Mouse (Mus musculus): ENCODE results near the gene Prcc. TPM values are rescaled to one million over a fixed set of nuclear protein-coding genes. Genes with fewer than 3 reads are reported as not detected.

Gene Prcc
- polyA plus RNA-seq, 1 experiment from 2014 or later: 17.5 TPM

DNA sequence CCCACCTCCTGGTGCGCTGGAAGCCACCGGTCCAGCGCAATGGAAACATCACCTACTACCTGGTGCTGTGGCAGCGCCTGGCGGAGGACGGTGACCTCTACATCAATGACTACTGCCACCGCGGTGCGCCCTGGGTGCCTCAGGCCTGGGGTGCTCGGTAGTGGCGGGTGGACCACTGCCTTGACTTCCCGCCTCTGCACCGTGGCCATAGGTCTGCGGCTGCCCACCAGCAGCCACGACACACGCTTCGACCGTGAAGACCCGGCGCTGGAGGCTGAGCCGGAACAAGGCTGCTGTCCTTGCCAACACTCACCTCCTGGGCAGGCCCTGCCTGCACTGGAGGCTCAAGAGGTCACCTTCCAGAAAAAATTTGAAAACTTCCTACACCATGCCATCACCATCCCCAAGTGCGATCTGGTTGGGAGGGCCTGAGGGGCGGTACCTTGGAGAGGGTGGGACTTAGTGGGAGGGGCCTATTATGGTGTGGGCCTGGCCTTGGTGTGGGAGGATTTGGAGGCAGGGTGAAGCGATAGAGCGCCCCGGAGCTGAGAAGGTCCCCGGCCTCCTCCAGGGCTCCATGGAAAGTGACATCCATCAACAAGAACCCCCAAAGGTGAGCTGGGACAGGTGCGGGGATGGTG lies 76.0 kb downstream of the Prcc start:
- Histone ChIP-seq H3K27me3 (replicated peaks) (peaks cover 69% of the 10 kb centered on the region), H3K4me2 (peak overlapping the region; percentile 48), H3K9me3 (replicated peaks) (no peaks in the 10 kb centered on the region), H3K27ac (replicated peaks) (no peak overlapping the region), H3K4me3 (replicated peaks) (peak overlapping the region; percentile 13; the same call in 1 of the 2 replicates), H3K36me3 (no peaks in the 10 kb centered on the region), H3K9ac (replicated peaks) (no peak overlapping the region), H3K4me1 (peaks cover 11% of the 10 kb centered on the region)
- WGBS: 3% methylated on average over 28 of the region's 28 CpGs
- peak; percentile 50; the same call in 1 of the 2 replicates for ATAC-seq (ENCODE audit: low FRiP score)

Other genes with a start within 250 kb of the Prcc start
- gene Lrrc71, start 137.0 kb downstream of the Prcc start, polyA plus RNA-seq (2015; fragmentation: Nextera tagmentation; extraction: Ambion mirVana): 0.44 and 1.0 TPM in 2 replicates
- gene Ntrk1, start 90.4 kb downstream of the Prcc start, polyA plus RNA-seq (2015; fragmentation: Nextera tagmentation; extraction: Ambion mirVana): 41.2 and 50.1 TPM in 2 replicates
- 1.1 and 2.0 TPM in 2 replicates for gene Insrr, start 88.7 kb downstream of the Prcc start, polyA plus RNA-seq (2015; fragmentation: Nextera tagmentation; extraction: Ambion mirVana)
- 9.1 and 13.4 TPM in 2 replicates for gene Pear1, start 61.3 kb downstream of the Prcc start, polyA plus RNA-seq (2015; fragmentation: Nextera tagmentation; extraction: Ambion mirVana)
- 5.0 TPM in 1 of 2 replicates, not detected in the other for gene Sh2d2a, start 38.9 kb downstream of the Prcc start, polyA plus RNA-seq (2015; fragmentation: Nextera tagmentation; extraction: Ambion mirVana)
- gene Hdgf, start 20.7 kb upstream of the Prcc start, polyA plus RNA-seq (2015; fragmentation: Nextera tagmentation; extraction: Ambion mirVana): 137 and 160 TPM in 2 replicates
- 51.0 and 59.5 TPM in 2 replicates for gene Mrpl24, start 33.9 kb upstream of the Prcc start, polyA plus RNA-seq (2015; fragmentation: Nextera tagmentation; extraction: Ambion mirVana)
- gene Isg20l2, start 44.7 kb upstream of the Prcc start, polyA plus RNA-seq (2015; fragmentation: Nextera tagmentation; extraction: Ambion mirVana): 21.6 and 31.7 TPM in 2 replicates
- 19.3 and 19.7 TPM in 2 replicates for gene Rrnad1, start 45.1 kb upstream of the Prcc start, polyA plus RNA-seq (2015; fragmentation: Nextera tagmentation; extraction: Ambion mirVana)
- gene Crabp2, start 63.1 kb upstream of the Prcc start, polyA plus RNA-seq (2015; fragmentation: Nextera tagmentation; extraction: Ambion mirVana): 81.1 and 86.0 TPM in 2 replicates
- 22.5 and 22.8 TPM in 2 replicates for gene Nes, start 85.5 kb upstream of the Prcc start, polyA plus RNA-seq (2015; fragmentation: Nextera tagmentation; extraction: Ambion mirVana)
- gene Bcan, start 114.6 kb upstream of the Prcc start, polyA plus RNA-seq (2015; fragmentation: Nextera tagmentation; extraction: Ambion mirVana): 127 and 139 TPM in 2 replicates
- gene Hapln2, start 142.0 kb upstream of the Prcc start, polyA plus RNA-seq (2015; fragmentation: Nextera tagmentation; extraction: Ambion mirVana): 0.34 and 0.90 TPM in 2 replicates
- 36.6 and 42.6 TPM in 2 replicates for gene Gpatch4, start 157.5 kb upstream of the Prcc start, polyA plus RNA-seq (2015; fragmentation: Nextera tagmentation; extraction: Ambion mirVana)
- gene Naxe, start 172.9 kb upstream of the Prcc start, polyA plus RNA-seq (2015; fragmentation: Nextera tagmentation; extraction: Ambion mirVana): 155 and 159 TPM in 2 replicates
- gene Ttc24, start 192.7 kb upstream of the Prcc start, polyA plus RNA-seq (2015; fragmentation: Nextera tagmentation; extraction: Ambion mirVana): 0.38 TPM in 1 of 2 replicates, not detected in the other
- 2.8 and 4.9 TPM in 2 replicates for gene Iqgap3, start 196.4 kb upstream of the Prcc start, polyA plus RNA-seq (2015; fragmentation: Nextera tagmentation; extraction: Ambion mirVana)